Mouse (Mus musculus) heart, postnatal 4 days (tissue): ENCODE results near the gene Capsl. TPM values are rescaled to one million over a fixed set of nuclear protein-coding genes. Genes with fewer than 3 reads are reported as not detected.

Experiments used
- DNase-seq: peaks from one replicate; pipeline ENCODE4 v3.0.0; 2021
- total RNA-seq, 2 experiments: library from RNA; stranded (reverse); gene quantifications; 2 replicates each; pipeline ENCODE4 v1.2.3; 2021

Gene Capsl
- total RNA-seq = not detected

DNA sequence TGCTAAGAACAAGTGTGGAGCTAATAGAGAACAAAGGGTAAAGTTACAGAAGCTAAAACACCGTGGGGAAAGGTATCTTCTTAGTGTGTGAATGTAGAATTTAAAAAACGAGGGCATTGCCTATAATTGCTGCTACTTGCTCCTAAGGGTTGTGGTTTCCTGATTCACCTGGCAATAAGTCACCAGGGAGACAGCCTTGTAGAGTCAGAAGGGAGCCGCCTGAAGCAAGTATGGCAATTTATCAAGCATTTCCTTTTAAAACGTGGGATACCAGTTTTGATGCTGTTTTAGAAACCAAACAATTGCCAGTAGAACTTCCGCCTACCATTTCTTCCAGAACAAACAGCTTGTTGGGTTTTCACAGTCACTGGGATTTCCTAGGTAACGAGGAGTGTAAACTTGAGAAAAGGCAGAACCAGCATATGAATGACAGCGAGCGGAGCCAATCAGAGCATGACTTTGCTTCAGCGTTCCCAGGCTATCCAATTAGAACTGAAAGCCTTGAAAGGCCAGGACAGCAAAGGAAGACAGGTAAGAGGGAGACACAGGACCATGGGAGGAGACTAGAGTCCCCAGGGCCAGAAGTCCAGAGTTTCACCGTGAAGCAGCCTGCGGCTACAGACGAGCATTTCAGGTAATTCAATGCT lies at the start of gene Capsl:
Capsl (plus strand) TSS at position 495 of the 647 bp plus-strand sequence.
- peak; percentile 27 for DNase-seq

DNA sequence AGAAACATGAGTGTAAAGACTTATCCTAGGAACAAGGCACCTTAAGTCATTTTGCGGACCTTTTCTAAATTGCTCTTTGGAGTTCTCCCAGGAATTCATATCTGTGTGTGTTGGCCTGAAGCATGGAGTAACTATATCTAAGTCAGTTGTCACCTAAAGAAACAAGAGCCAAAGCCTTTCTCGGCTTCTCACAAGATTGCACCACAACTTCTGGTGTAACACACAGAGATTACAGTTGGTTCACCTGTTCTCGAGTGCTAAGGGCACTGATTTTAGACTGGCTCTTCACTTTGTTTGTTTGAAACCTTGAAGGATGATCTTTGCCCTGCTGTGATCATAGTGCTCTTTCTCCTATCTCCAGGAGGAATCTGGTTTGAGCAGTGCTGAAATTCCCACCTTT lies 26.4 kb upstream of the Capsl start:
- no peak for DNase-seq

GRCm38 (mm10) chr15:9421163-9421562 lies 14.7 kb upstream of the Capsl start:
- DNase-seq = no peak

GRCm38 (mm10) chr15:9427849-9428248 lies 8.0 kb upstream of the Capsl start:
- DNase-seq = no peak

- DNase-seq = no peak
These were observed 6.0 kb upstream of the Capsl start for GRCm38 (mm10) chr15:9429843-9430242.

- no peak for DNase-seq
These were observed 16.2 kb downstream of the Capsl start for GRCm38 (mm10) chr15:9451999-9452398.

GRCm38 (mm10) chr15:9452842-9453241 lies 17.0 kb downstream of the Capsl start:
- DNase-seq = no peak

DNA sequence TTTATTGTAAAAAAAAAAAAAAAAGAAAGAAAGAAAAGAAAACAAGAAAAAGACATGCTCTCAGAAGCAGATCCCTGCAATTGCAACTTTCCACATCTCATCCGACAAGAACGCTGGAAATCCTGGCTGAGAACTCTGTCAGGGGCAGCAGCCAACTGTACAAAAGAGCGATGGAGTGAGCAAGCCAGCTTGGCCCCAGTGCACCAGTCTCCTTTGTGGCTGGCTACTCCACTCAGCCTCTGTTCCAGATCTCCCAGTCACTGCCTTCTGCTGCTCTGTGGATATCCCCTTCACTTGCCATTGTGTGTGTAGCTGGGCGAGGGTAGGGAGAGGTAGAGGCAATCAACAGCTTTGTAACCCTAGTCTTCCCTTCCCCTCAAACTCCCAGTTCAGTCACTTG lies 18.4 kb downstream of the Capsl start:
- peak; percentile 21 for DNase-seq

GRCm38 (mm10) chr15:9455241-9455640 lies 19.4 kb downstream of the Capsl start:
- peak; percentile 48 for DNase-seq

- no peak for DNase-seq
These were observed 27.7 kb downstream of the Capsl start for GRCm38 (mm10) chr15:9463521-9464027.

GRCm38 (mm10) chr15:9464039-9464438 lies 28.2 kb downstream of the Capsl start:
- no peak for DNase-seq

DNA sequence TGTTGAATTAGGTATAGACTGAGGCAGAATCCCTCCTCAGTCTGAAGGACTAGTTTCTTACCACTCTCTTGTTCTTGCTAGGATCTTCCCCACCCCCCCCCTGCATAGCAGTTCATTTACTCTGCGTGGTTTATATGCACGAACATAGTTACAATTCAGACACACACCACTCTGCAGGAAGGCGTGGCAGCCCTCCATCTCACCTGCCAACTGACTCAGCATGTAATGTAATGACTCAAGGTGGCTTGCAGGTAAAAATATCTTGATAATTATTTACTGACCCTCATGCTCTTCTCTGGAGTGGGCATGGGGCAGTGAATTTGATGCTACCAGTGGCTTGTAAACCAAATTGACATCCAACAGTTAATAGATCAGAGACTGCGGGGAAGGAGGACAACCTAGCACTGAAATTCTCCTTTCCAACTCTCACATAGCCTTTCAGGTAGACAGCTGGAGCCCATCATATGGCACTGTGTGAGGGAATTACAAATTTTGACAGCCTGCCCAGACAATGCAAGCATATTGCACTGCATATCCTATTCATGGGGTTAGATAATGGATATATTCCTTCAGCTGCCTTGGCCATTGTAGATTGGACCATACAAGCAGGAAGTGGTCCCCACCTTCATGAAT lies 35.3 kb downstream of the Capsl start:
- no peak for DNase-seq

GRCm38 (mm10) chr15:9472167-9472566 lies 36.3 kb downstream of the Capsl start:
- DNase-seq = no peak

DNA sequence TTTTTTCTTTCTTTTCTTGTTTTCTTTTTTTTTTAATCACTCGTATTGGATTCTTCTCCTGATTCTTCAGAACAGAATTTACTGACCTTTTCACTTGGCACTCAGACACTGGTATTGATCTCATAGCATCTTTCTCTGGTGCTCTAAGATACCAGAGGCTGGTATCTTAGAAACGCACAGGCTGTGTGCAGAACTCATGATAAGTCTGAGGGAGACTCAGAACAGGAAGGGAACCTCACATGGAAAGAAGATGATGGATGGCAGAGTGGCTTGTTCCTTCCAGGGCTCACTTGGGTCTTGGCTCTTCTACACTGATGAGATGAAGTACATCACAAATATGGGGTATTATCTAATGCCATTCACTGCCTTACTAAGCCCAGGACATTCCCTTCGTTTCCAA lies 36.8 kb downstream of the Capsl start:
- DNase-seq = no peak

DNA sequence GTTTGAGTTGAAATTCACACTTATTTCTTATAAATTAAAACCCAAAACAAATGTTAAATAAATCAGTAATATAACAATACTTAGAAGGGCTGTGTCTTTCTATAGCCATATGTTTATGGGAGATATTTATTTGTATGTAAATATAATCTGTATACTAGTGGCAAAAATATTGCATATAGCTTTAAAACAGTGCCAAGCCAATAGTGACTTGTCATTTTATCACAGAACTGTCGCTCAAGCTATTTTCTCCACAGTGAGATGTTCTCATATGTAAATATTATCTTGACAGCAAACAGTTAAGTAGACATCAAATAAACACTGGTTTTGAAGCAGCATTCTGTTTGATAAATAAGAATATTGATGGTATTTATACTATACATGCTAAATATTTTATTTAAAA lies 37.4 kb downstream of the Capsl start:
- no peak for DNase-seq

GRCm38 (mm10) chr15:9489417-9490118 lies 53.7 kb downstream of the Capsl start:
- DNase-seq = no peak

DNA sequence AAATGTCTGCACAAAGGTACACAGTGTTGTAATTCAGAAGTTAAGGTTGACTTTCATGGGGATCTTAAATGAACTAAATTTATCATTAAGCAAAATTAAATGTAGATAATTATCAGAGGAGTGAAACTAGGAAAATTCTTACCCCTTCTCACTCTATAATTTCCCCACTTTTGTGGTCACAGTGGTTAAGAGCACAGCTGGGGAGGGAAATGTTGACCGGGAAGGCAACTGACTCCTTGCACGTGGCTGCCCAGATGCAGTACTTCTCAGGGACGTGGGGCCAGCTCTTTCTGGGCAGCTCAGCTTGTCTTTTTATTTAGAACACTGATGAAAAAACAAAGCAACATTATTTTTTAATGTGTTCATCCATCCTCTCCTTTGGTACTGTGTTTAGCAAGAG lies 56.2 kb downstream of the Capsl start:
- no peak for DNase-seq

Other genes starting within 250 kb of the Capsl start
- not detected for gene Ugt3a1, start 159.1 kb upstream of the Capsl start, total RNA-seq
- gene Ugt3a2, start 100.5 kb upstream of the Capsl start, total RNA-seq = not detected
- under 1 TPM in 1 of 2 experiments, not detected in 1; 0.43 TPM for gene Il7r, start 94.1 kb downstream of the Capsl start, total RNA-seq